Comparison of ENCODE assay signal across 23 mouse cellular contexts in genomic region chr14:105860920-105861319, GRCm38 (mm10). TPM values are rescaled to one million over a fixed set of nuclear protein-coding genes. Genes with fewer than 3 reads are reported as not detected.
A peak's percentile ranks its signal among the peaks of the same experiment; 100 is the strongest.
DNase-seq lines count a peak whose midpoint lies in the region; ATAC-seq and TF ChIP-seq lines count a peak whose summit lies in the region.
"Had no signal": no experiment of that assay in that cellular context is flagged by ENCODE, and none has a peak within 500 bp of the region (broad histone marks: within the 10 kb centered on the region; RNA-seq: fewer than 3 reads in every experiment).

No protein-coding gene starts in this region.

- peak overlapping the region; percentile 99 for H3K27ac ChIP-seq in ES-Bruce4 (ENCODE audit: insufficient read depth, low read length)
- no peak overlapping the region for H3K27ac ChIP-seq in stomach, embryonic 14.5 days (ENCODE audit: low read length)
- H3K27ac ChIP-seq: embryonic facial prominence, embryonic 13.5 days; gastrocnemius, adult 2 months; hindbrain, embryonic 12.5 days; layer of hippocampus, adult 2 months had no signal

- no peak overlapping the region for H3K4me3 ChIP-seq in ES-Bruce4 (ENCODE audit: low read depth, low read length)
- H3K4me3 ChIP-seq in stomach, embryonic 14.5 days (ENCODE audit: low read depth, low read length), result no peak overlapping the region
- H3K4me3 ChIP-seq: embryonic facial prominence, embryonic 13.5 days; gastrocnemius, adult 2 months; heart, embryonic 12.5 days; hindbrain, embryonic 12.5 days; layer of hippocampus, adult 2 months; myocyte had no signal

- DNase-seq in R1 (ENCODE audit: low read depth, low spot score), result peak; percentile 93
- DNase-seq in large intestine, adult 2 months (ENCODE audit: low read depth, low spot score), result peak; percentile 83
- no peak for DNase-seq in urinary bladder, postnatal 4 days (ENCODE audit: low spot score in 2 of 2)
- DNase-seq in embryo, embryonic 9.5 days (ENCODE audit: extremely low spot score), result no peak
- no peak for DNase-seq in right cerebral cortex, adult 2 months (ENCODE audit: low spot score in 2 of 2)
- DNase-seq: adrenal gland, adult 2 months; cerebellum, adult 9-11 months; gastrocnemius, adult 2 months; heart, adult 11 months; heart, postnatal 14 days; layer of hippocampus, postnatal 36 days; midbrain, embryonic 14.5 days; spleen, adult 18-20 months had no signal

- peak; percentile 99 for TF ChIP-seq EP300 in ES-Bruce4 (IDR thresholded peaks at IDR 0.05; ENCODE audit: insufficient read depth, low read depth, low read length)

- H3K4me1 ChIP-seq in ES-Bruce4 (ENCODE audit: control insufficient read depth, insufficient read depth, low read length), result no peaks in the 10 kb centered on the region
- no peaks in the 10 kb centered on the region for H3K4me1 ChIP-seq in stomach, embryonic 14.5 days (ENCODE audit: control insufficient read depth, insufficient read depth, low read length)
- H3K4me1 ChIP-seq: embryonic facial prominence, embryonic 13.5 days; hindbrain, embryonic 12.5 days had no signal

- peaks cover 4% of the 10 kb centered on the region; the same call in 1 of the 2 replicates for H3K36me3 ChIP-seq in ES-Bruce4 (ENCODE audit: control insufficient read depth, insufficient read depth, low read length, poor library complexity, severe bottlenecking)
- no peaks in the 10 kb centered on the region for H3K36me3 ChIP-seq in stomach, embryonic 14.5 days (ENCODE audit: control insufficient read depth, insufficient read depth, low read length)
- H3K36me3 ChIP-seq: embryonic facial prominence, embryonic 13.5 days; G1E; heart, embryonic 12.5 days; hindbrain, embryonic 12.5 days had no signal

- no peak overlapping the region for H3K4me2 ChIP-seq in stomach, embryonic 14.5 days (replicated peaks; ENCODE audit: low read depth, low read length)
- H3K4me2 ChIP-seq: embryonic facial prominence, embryonic 13.5 days; heart, embryonic 12.5 days; hindbrain, embryonic 12.5 days had no signal

- peaks cover 12% of the 10 kb centered on the region for H3K9me3 ChIP-seq in ES-Bruce4 (replicated peaks; ENCODE audit: control insufficient read depth, insufficient read depth, low read length, poor library complexity, severe bottlenecking)
- H3K9me3 ChIP-seq in stomach, embryonic 14.5 days (ENCODE audit: control insufficient read depth, low read depth, low read length), result no peaks in the 10 kb centered on the region
- H3K9me3 ChIP-seq: embryonic facial prominence, embryonic 13.5 days; hindbrain, embryonic 12.5 days had no signal

- TF ChIP-seq POLR2A in ES-Bruce4 (IDR thresholded peaks at IDR 0.05; ENCODE audit: insufficient read depth, low read length), result no peak

- peak; percentile 56; the same call in 1 of the 2 replicates for ATAC-seq in stomach, embryonic 14.5 days (ENCODE audit: insufficient number of reproducible peaks, insufficient read depth, low FRiP score, low read depth)
- ATAC-seq: inflammation-experienced regulatory T-cells, adult 6 months; lung, postnatal 0 days had no signal

- no peak overlapping the region for H3K9ac ChIP-seq in ES-Bruce4 (ENCODE audit: low read depth, poor library complexity, severe bottlenecking)
- no peak overlapping the region for H3K9ac ChIP-seq in stomach, embryonic 14.5 days (replicated peaks; ENCODE audit: low read depth, low read length)
- H3K9ac ChIP-seq: embryonic facial prominence, embryonic 13.5 days; heart, embryonic 12.5 days; hindbrain, embryonic 12.5 days had no signal

- TF ChIP-seq CTCF in ES-Bruce4 (IDR thresholded peaks at IDR 0.05; ENCODE audit: low read depth, low read length), result no peak

- 31% methylated on average over 6 of the region's 6 CpGs for WGBS in large intestine, adult 2 months
- WGBS in stomach, embryonic 14.5 days, result 45% methylated on average over 6 of the region's 6 CpGs

- H3K27me3 ChIP-seq in ES-Bruce4 (ENCODE audit: control insufficient read depth, insufficient read depth, low read length, poor library complexity, severe bottlenecking), result no peaks in the 10 kb centered on the region
- no peaks in the 10 kb centered on the region for H3K27me3 ChIP-seq in stomach, embryonic 14.5 days (ENCODE audit: control insufficient read depth, insufficient read depth, low read length)
- H3K27me3 ChIP-seq: embryonic facial prominence, embryonic 13.5 days; heart, embryonic 12.5 days; hindbrain, embryonic 12.5 days had no signal

RNA-seq across cellular contexts. Expression of gene Spry2, which starts 35.7 kb away (rescaled TPM):
- polyA plus RNA-seq in ES-Bruce4 (2011; ENCODE audit: insufficient read depth, insufficient read length, low read depth, missing spikeins), result 69.6 and 71.3 TPM in 2 replicates
- polyA plus RNA-seq in large intestine, adult 2 months (2012; rRNA removed), result 7.7 and 12.4 TPM in 2 replicates
- polyA plus RNA-seq in stomach, embryonic 14.5 days (2014; fragmentation: Nextera tagmentation; extraction: Ambion mirVana), result 65.1 and 65.5 TPM in 2 replicates
- polyA plus RNA-seq: G1E had no signal

Comparison
In these comparisons a context has a peak if more than half of its experiments do, and no peak if none do; other contexts are left out.
1. DNase-seq: peak in R1 (single experiment) and large intestine, adult 2 months (single experiment); none in urinary bladder, postnatal 4 days (0 of 2), embryo, embryonic 9.5 days (single experiment) and right cerebral cortex, adult 2 months (0 of 2).